Mouse (Mus musculus) heart, embryonic 14.5 days (tissue): ENCODE data around the gene Pecr. TPM values are rescaled to one million over a fixed set of nuclear protein-coding genes. Genes with fewer than 3 reads are reported as not detected.

Experiments used
- ATAC-seq: fragments of 200-750 bp; cut with Nextera tagmentation; 2 replicates; pipeline ENCODE4 v1.8.0; 2017; ENCODE audit warnings: low read depth, moderate TSS enrichment; ENCODE audit not compliant: insufficient number of reproducible peaks, insufficient read depth, low FRiP score
- H3K27ac ChIP-seq, 2 experiments: fragments of 200-500 bp in 1 of 2; fragments of 300-500 bp in 1 of 2; sonication (generic) in 1 of 2; replicated peaks in 1 of 2; 2 replicates each; pipeline ENCODE4 v1.5.1; 2012 to 2014; ENCODE audit warnings: low read depth in 2 of 2, low read length in 2 of 2, control low read depth in 1 of 2, mild to moderate bottlenecking in 1 of 2, mixed read lengths in 1 of 2; ENCODE audit not compliant: control insufficient read depth in 1 of 2, insufficient read depth in 1 of 2
- H3K27me3 ChIP-seq: fragments of 300-500 bp; sonication (generic); 2 replicates; pipeline ENCODE4 v1.6.1; 2014; ENCODE audit warnings: mild to moderate bottlenecking, low read length, control low read depth; ENCODE audit not compliant: control insufficient read depth, insufficient read depth
- H3K36me3 ChIP-seq: fragments of 300-500 bp; sonication (generic); 2 replicates; pipeline ENCODE4 v1.6.1; 2014; ENCODE audit warnings: mild to moderate bottlenecking, control low read depth, low read length, mixed read lengths; ENCODE audit not compliant: control insufficient read depth, insufficient read depth
- H3K4me1 ChIP-seq, 2 experiments: fragments of 200-500 bp in 1 of 2; fragments of 300-500 bp in 1 of 2; sonication (generic) in 1 of 2; 2 replicates each; pipeline ENCODE4 v1.6.1; 2012 to 2014; ENCODE audit warnings: low read length in 2 of 2, control low read depth in 1 of 2, mixed read lengths in 1 of 2; ENCODE audit not compliant: control insufficient read depth in 2 of 2, insufficient read depth in 2 of 2
- H3K4me2 ChIP-seq: fragments of 300-500 bp; sonication (generic); 2 replicates; pipeline ENCODE4 v1.6.1; 2014; ENCODE audit warnings: mild to moderate bottlenecking, low read length
- H3K4me3 ChIP-seq, 2 experiments: fragments of 200-500 bp in 1 of 2; fragments of 300-500 bp in 1 of 2; sonication (generic) in 1 of 2; 2 replicates each; pipeline ENCODE4 v1.5.1; 2012 to 2014; ENCODE audit warnings: low read length in 2 of 2, mild to moderate bottlenecking in 2 of 2, control low read depth in 1 of 2, low read depth in 1 of 2, moderate library complexity in 1 of 2; ENCODE audit not compliant: control insufficient read depth in 1 of 2, insufficient read depth in 1 of 2
- H3K9ac ChIP-seq: fragments of 300-500 bp; sonication (generic); 2 replicates; pipeline ENCODE4 v1.6.1; 2014; ENCODE audit warnings: mild to moderate bottlenecking, low read length
- H3K9me3 ChIP-seq: fragments of 300-500 bp; sonication (generic); 2 replicates; pipeline ENCODE4 v1.6.1; 2016; ENCODE audit warnings: low read length, control low read depth; ENCODE audit not compliant: control insufficient read depth
- WGBS: fragments of 180-500 bp; shearing (Covaris S2); extraction: QIAGEN DNeasy Blood & Tissue Kit; methylation state at CpG from one replicate; pipeline ENCODE4 v1.1.7; 2014; 5-methylcytosine and 5-hydroxymethylcytosine counted together
- polyA plus RNA-seq: library from polyadenylated mRNA; unstranded; fragments of >200 nt; fragmentation: Nextera tagmentation; extraction: Ambion mirVana; gene quantifications from 2 replicates; pipeline ENCODE4 v1.2.1, GENCODE M21; 2014

The Pecr gene
- polyA plus RNA-seq = 19.1 and 23.8 TPM in 2 replicates

GRCm38 (mm10) chr1:72283992-72284485 is at the start of gene Pecr, which contains the start of gene Tmem169:
Gene Pecr (minus strand): TSS chr1:72284314.
Gene Tmem169 (plus strand): TSS chr1:72284369.
- H3K4me1 ChIP-seq = peaks cover 3 to 4% of the 10 kb centered on the region in 2 experiments; a peak in 1 of 4 replicates
- H3K4me3 ChIP-seq = peak within 1 kb of the TSS; percentile 53 to 86
- H3K27me3 ChIP-seq = no peaks in the 10 kb centered on the region
- under 1% methylated on average over 30 of the region's 30 CpGs for WGBS
- peak; percentile 100 for ATAC-seq
- H3K9me3 ChIP-seq = no peaks in the 10 kb centered on the region
- H3K27ac ChIP-seq = peak within 1 kb of the TSS in 1 of 2 experiments; percentile 67; a peak in 2 of 4 replicates
- H3K9ac ChIP-seq = peak within 1 kb of the TSS; percentile 74
- H3K4me2 ChIP-seq = peak within 1 kb of the TSS; percentile 77
- no peaks in the 10 kb centered on the region for H3K36me3 ChIP-seq

GRCm38 (mm10) chr1:72326162-72326821 is 42.2 kb upstream of the Pecr start:
- WGBS = 73% methylated on average over 11 of the region's 11 CpGs
- H3K27ac ChIP-seq = no peak overlapping the region
- H3K4me3 ChIP-seq = no peak overlapping the region
- no peak overlapping the region for H3K4me2 ChIP-seq
- ATAC-seq = no peak
- no peaks in the 10 kb centered on the region for H3K9me3 ChIP-seq
- no peaks in the 10 kb centered on the region for H3K4me1 ChIP-seq
- no peaks in the 10 kb centered on the region for H3K27me3 ChIP-seq
- peaks cover 57% of the 10 kb centered on the region for H3K36me3 ChIP-seq
- no peak overlapping the region for H3K9ac ChIP-seq

DNA sequence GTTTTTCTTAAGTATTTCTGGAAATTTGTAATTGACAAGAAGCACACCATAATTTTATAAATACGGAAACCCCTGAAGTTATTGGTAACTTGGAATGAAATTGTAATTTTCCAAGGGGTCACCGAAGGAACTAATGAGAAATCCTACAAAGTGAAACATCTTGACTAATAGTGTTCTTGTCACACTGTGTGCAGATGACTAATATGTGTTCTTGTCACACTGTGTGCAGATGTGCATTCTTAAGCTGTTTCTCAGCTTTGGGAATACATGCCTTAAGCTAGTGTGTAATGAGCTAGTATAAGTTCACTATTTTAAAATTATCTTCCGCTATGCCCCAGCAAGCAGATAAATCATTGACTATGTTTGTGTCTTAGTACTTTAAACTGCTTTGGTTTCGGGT is 39.1 kb upstream of the Pecr start:
- H3K4me1 ChIP-seq = no peaks in the 10 kb centered on the region
- peaks cover 56% of the 10 kb centered on the region for H3K36me3 ChIP-seq
- ATAC-seq = no peak
- no peak overlapping the region for H3K4me2 ChIP-seq
- H3K4me3 ChIP-seq = no peak overlapping the region
- no peak overlapping the region for H3K27ac ChIP-seq
- no peaks in the 10 kb centered on the region for H3K27me3 ChIP-seq
- WGBS = 92% methylated on average over 4 of the region's 4 CpGs
- H3K9ac ChIP-seq = no peak overlapping the region
- no peaks in the 10 kb centered on the region for H3K9me3 ChIP-seq

- Histone ChIP-seq H3K36me3 (peaks cover 51% of the 10 kb centered on the region), H3K9ac (no peak overlapping the region), H3K27ac (no peak overlapping the region), H3K9me3 (no peaks in the 10 kb centered on the region), H3K4me2 (no peak overlapping the region), H3K4me1 (no peaks in the 10 kb centered on the region), H3K4me3 (no peak overlapping the region), H3K27me3 (no peaks in the 10 kb centered on the region)
- whole genome bisulfite sequencing = 86% methylated on average over 5 of the region's 5 CpGs
- ATAC-seq = no peak
These were observed 36.6 kb upstream of the Pecr start for GRCm38 (mm10) chr1:72320759-72321158.

DNA sequence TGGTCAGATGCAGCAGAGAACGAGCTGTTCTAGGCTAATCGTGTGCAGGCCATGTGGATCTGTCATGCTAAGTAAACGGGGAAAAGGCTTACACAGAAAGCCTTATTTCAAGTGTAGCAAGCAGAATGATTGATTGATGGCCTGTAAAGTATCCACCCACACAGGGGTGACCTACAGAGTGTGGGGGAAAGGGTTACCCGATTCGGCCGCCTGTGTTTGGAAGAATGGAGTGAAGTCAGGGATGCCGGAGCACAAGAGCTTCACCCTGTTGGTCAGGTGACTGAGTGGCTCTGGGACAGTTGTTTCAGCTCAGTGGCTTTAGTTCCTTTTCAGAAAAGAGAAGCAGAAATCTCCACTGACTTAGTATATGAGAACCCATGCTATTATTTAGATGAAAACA is 32.8 kb upstream of the Pecr start:
- Histone ChIP-seq H3K27ac (no peak overlapping the region), H3K9ac (no peak overlapping the region), H3K9me3 (no peaks in the 10 kb centered on the region), H3K4me2 (no peak overlapping the region), H3K36me3 (peaks cover 51% of the 10 kb centered on the region), H3K4me1 (no peaks in the 10 kb centered on the region), H3K4me3 (no peak overlapping the region), H3K27me3 (no peaks in the 10 kb centered on the region; the same call in 1 of the 2 replicates)
- no peak for ATAC-seq
- WGBS = 81% methylated on average over 7 of the region's 7 CpGs

DNA sequence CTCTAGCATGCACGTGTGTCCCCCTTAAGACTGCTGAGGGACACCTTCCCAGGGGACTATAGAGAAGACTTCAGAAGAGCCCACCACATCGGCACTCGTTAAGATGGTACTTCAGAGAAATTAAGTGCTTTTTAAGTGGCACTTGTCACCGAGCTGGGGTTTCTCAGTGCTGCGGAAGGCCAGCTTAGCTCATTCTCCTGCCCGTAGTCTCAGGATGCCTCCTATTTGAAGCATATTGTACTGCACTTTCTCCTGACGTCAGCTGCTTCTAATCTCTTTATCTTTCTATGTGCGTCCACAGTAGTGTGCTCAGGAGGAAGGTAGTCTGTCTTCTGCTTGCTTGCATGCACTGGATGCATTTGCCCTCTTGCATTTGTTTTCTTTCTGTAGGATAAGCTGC is 32.3 kb upstream of the Pecr start:
- Histone ChIP-seq H3K36me3 (peaks cover 56% of the 10 kb centered on the region), H3K27me3 (no peaks in the 10 kb centered on the region; the same call in 1 of the 2 replicates), H3K4me3 (no peak overlapping the region), H3K27ac (no peak overlapping the region), H3K9me3 (no peaks in the 10 kb centered on the region), H3K9ac (no peak overlapping the region), H3K4me2 (no peak overlapping the region), H3K4me1 (no peaks in the 10 kb centered on the region)
- no peak for ATAC-seq
- 32% methylated on average over 8 of the region's 8 CpGs for whole genome bisulfite sequencing

- Histone ChIP-seq H3K4me3 (no peak overlapping the region), H3K9ac (no peak overlapping the region), H3K27ac (no peak overlapping the region), H3K36me3 (peaks cover 52% of the 10 kb centered on the region), H3K27me3 (no peaks in the 10 kb centered on the region; the same call in 1 of the 2 replicates), H3K4me2 (no peak overlapping the region), H3K9me3 (no peaks in the 10 kb centered on the region), H3K4me1 (no peaks in the 10 kb centered on the region)
- no peak for ATAC-seq
- 89% methylated on average over 4 of the region's 4 CpGs for WGBS
These were observed 31.3 kb upstream of the Pecr start for GRCm38 (mm10) chr1:72315447-72315846.
